Mouse (Mus musculus) monocyte, adult 5-6 weeks (primary cell): Measurements from ENCODE around the gene Dctn1. TPM values are rescaled to one million over a fixed set of nuclear protein-coding genes. Genes with fewer than 3 reads are reported as not detected.

Experiments
- ATAC-seq: fragments of 153-309, 156-312 bp; replicated peaks from 2 replicates; pipeline ENCODE4 v1.8.0; 2017; ENCODE audit warnings: mild to moderate bottlenecking; ENCODE audit not compliant: low TSS enrichment, insufficient number of reproducible peaks, severe bottlenecking, poor library complexity, low FRiP score
- total RNA-seq: library from RNA; stranded (forward); fragments of 200-1000, 200-491, 200-594 nt; gene quantifications from 3 replicates; pipeline ENCODE4 v1.2.3, GENCODE M21; 2017

Gene Dctn1
- total RNA-seq, 1 experiment from 2014 or later: 51.0 TPM

- no peak for ATAC-seq
Measured at GRCm38 (mm10) chr6:83206321-83206720, 40.6 kb downstream of the Dctn1 start.

GRCm38 (mm10) chr6:83207361-83208049 is 41.8 kb downstream of the Dctn1 start:
- no peak for ATAC-seq

GRCm38 (mm10) chr6:83208050-83208400 is 42.3 kb downstream of the Dctn1 start:
- no peak for ATAC-seq

- no peak for ATAC-seq
Measured at GRCm38 (mm10) chr6:83210495-83210894, 44.8 kb downstream of the Dctn1 start.

- ATAC-seq: no peak
Measured at GRCm38 (mm10) chr6:83211526-83211925, 45.8 kb downstream of the Dctn1 start.

GRCm38 (mm10) chr6:83215002-83215666 is 49.4 kb downstream of the Dctn1 start:
- ATAC-seq: peak; percentile 53; the same call in 1 of the 2 replicates

GRCm38 (mm10) chr6:83219814-83220213 is 54.1 kb downstream of the Dctn1 start, which contains the start of gene Slc4a5:
TSS of gene Slc4a5 (plus strand) at chr6:83219828.
- ATAC-seq: no peak

GRCm38 (mm10) chr6:83231486-83231885 is 65.8 kb downstream of the Dctn1 start:
- ATAC-seq: no peak

GRCm38 (mm10) chr6:83233306-83233705 is 67.6 kb downstream of the Dctn1 start:
- no peak for ATAC-seq

GRCm38 (mm10) chr6:83234280-83234741 is 68.6 kb downstream of the Dctn1 start:
- ATAC-seq: no peak

GRCm38 (mm10) chr6:83237123-83237522 is 71.4 kb downstream of the Dctn1 start:
- no peak for ATAC-seq

GRCm38 (mm10) chr6:83244422-83245061 is 78.8 kb downstream of the Dctn1 start:
- no peak for ATAC-seq

GRCm38 (mm10) chr6:83245134-83245533 is 79.4 kb downstream of the Dctn1 start:
- ATAC-seq: no peak

GRCm38 (mm10) chr6:83245997-83246396 is 80.3 kb downstream of the Dctn1 start:
- no peak for ATAC-seq

- no peak for ATAC-seq
Measured at GRCm38 (mm10) chr6:83246750-83247149, 81.0 kb downstream of the Dctn1 start.

GRCm38 (mm10) chr6:83247153-83247552 is 81.4 kb downstream of the Dctn1 start:
- no peak for ATAC-seq
